8 mouse cellular contexts compared by ENCODE assay signal in genomic region chr8:124284984-124285576, GRCm38 (mm10). TPM values are rescaled to one million over a fixed set of nuclear protein-coding genes. Genes with fewer than 3 reads are reported as not detected.
DNase-seq lines count a peak whose midpoint lies in the region; ATAC-seq and TF ChIP-seq lines count a peak whose summit lies in the region.

No protein-coding gene starts in this region.

- H3K27ac ChIP-seq in heart, embryonic 12.5 days (ENCODE audit: poor library complexity, severe bottlenecking) = peak overlapping the region; percentile 59
- peak overlapping the region; percentile 20; the same call in 1 of the 2 replicates for H3K27ac ChIP-seq in kidney, postnatal 0 days

- H3K27me3 ChIP-seq in heart, embryonic 12.5 days (replicated peaks) = no peaks in the 10 kb centered on the region
- no peaks in the 10 kb centered on the region for H3K27me3 ChIP-seq in kidney, postnatal 0 days (ENCODE audit: insufficient read depth, low read length)

- H3K4me2 ChIP-seq in heart, embryonic 12.5 days = no peak overlapping the region
- H3K4me2 ChIP-seq in kidney, postnatal 0 days (ENCODE audit: low read length) = no peak overlapping the region

- no peak for TF ChIP-seq CTCF in kidney, postnatal 0 days (IDR thresholded peaks at IDR 0.05; ENCODE audit: low read depth)

- no peak for ATAC-seq in heart, embryonic 12.5 days (ENCODE audit: insufficient number of reproducible peaks, low FRiP score)
- no peak for ATAC-seq in kidney, postnatal 0 days (replicated peaks; ENCODE audit: low FRiP score, low read depth)

- no peaks in the 10 kb centered on the region for H3K36me3 ChIP-seq in heart, embryonic 12.5 days
- H3K36me3 ChIP-seq in kidney, postnatal 0 days (ENCODE audit: insufficient read depth, low read length) = no peaks in the 10 kb centered on the region

- WGBS in heart, embryonic 12.5 days = 50% methylated on average over 9 of the region's 9 CpGs
- WGBS in kidney, postnatal 0 days = 37% methylated on average over 9 of the region's 9 CpGs

- peaks cover 76% of the 10 kb centered on the region for H3K4me1 ChIP-seq in heart, embryonic 12.5 days (replicated peaks)
- H3K4me1 ChIP-seq in kidney, postnatal 0 days (replicated peaks; ENCODE audit: insufficient read depth, low read length) = peaks cover 32% of the 10 kb centered on the region

- no peaks in the 10 kb centered on the region for H3K9me3 ChIP-seq in heart, embryonic 12.5 days (replicated peaks)
- no peaks in the 10 kb centered on the region for H3K9me3 ChIP-seq in kidney, postnatal 0 days (replicated peaks; ENCODE audit: low read length)

- H3K9ac ChIP-seq in heart, embryonic 12.5 days = peak overlapping the region; percentile 44; the same call in 1 of the 2 replicates
- H3K9ac ChIP-seq in kidney, postnatal 0 days (ENCODE audit: low read depth, low read length) = no peak overlapping the region

- no peak overlapping the region for H3K4me3 ChIP-seq in heart, embryonic 12.5 days
- H3K4me3 ChIP-seq in kidney, postnatal 0 days (replicated peaks; ENCODE audit: low read depth, low read length) = no peak overlapping the region

- DNase-seq in Muller cell, postnatal 12 days (ENCODE audit: inconsistent ontology term) = peak; percentile 29
- DNase-seq in cerebellum, postnatal 36 days = peak; percentile 68 to 70
- no peak for DNase-seq in kidney, postnatal 0 days (ENCODE audit: low spot score)
- peak; percentile 67 for DNase-seq in retina, postnatal 1 day
- no peak for DNase-seq in urinary bladder, adult 18-20 months (ENCODE audit: low spot score in 2 of 2)
- no peak for DNase-seq in lung, adult 18-20 months
- DNase-seq in lung, postnatal 4 days = no peak

RNA-seq across cellular contexts. Expression of gene Galnt2, which starts 53.9 kb away (rescaled TPM):
- polyA plus RNA-seq in heart, embryonic 12.5 days (2016; fragmentation: Nextera tagmentation; extraction: Ambion mirVana) = 77.9 and 80.9 TPM in 2 replicates
- 60.3 and 60.6 TPM in 2 replicates for polyA plus RNA-seq in kidney, postnatal 0 days (2015; fragmentation: Nextera tagmentation; extraction: Ambion mirVana)

Comparison
In these comparisons a context has a peak if more than half of its experiments do, and no peak if none do; other contexts are left out.
1. DNase-seq: peak in Muller cell, postnatal 12 days (single experiment), cerebellum, postnatal 36 days (2 of 2) and retina, postnatal 1 day (single experiment); none in kidney, postnatal 0 days (single experiment), urinary bladder, adult 18-20 months (0 of 2), lung, adult 18-20 months (0 of 2) and lung, postnatal 4 days (0 of 2).